Mouse (Mus musculus) spleen, adult 2 months (tissue): ENCODE measurements at regions not wholly inside any gene's neighbourhood (a gene's known extent, or its start where the extent isn't known, plus 50 kb on each side); places are given as distances from the start of the nearest gene placed in this dataset.

Source experiments
- CTCF ChIP-seq: fragments of 200-500 bp; IDR thresholded peaks from 2 replicates; pipeline ENCODE4 v1.5.1; 2011; ENCODE audit warnings: mild to moderate bottlenecking, inconsistent platforms; ENCODE audit not compliant: insufficient read depth, insufficient read length, insufficient replicate concordance; ENCODE audit errors: extremely low read depth
- POLR2A ChIP-seq: fragments of 200-500 bp; IDR thresholded peaks from 2 replicates; pipeline ENCODE4 v1.6.1; 2011; ENCODE audit warnings: low read depth, low read length, inconsistent platforms

DNA sequence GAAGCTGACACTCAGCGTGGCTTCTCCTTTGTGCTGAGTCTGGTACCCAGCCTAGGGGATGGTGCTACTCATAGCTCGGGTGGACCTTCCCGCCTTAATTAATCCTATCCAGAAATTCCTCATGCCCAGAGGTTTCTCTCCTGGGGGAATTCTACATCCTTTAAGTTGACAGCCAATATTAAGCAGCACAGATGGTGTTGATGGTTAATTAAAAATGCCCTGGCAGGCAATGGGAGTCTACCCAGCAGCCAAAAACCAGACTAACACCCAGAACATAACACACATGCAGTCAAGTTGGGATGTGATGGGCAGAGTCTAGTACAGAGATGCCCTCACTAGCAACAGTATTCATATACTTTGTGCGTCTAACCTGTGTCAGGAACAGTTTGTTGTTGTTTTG is 169.9 kb downstream of the Zfp36l2 start:
- TF ChIP-seq CTCF: no peak
- no peak for TF ChIP-seq POLR2A
